Mouse (Mus musculus) cerebellum, adult 18-20 months (tissue): Measurements from ENCODE around the gene Actl6b.

ENCODE experiments used
- DNase-seq, 2 experiments: peaks; one replicate each; pipeline ENCODE4 v3.0.0; 2021

Gene Actl6b

GRCm38 (mm10) chr5:137529221-137529995, 23.9 kb upstream of the Actl6b start:
- DNase-seq: peak; percentile 34 to 49

GRCm38 (mm10) chr5:137530075-137530474, 23.2 kb upstream of the Actl6b start:
- peak in 1 of 2 experiments; percentile 27 for DNase-seq

GRCm38 (mm10) chr5:137530588-137531413, 22.5 kb upstream of the Actl6b start:
- DNase-seq: peak; percentile 58 to 63

GRCm38 (mm10) chr5:137531414-137532130, 21.7 kb upstream of the Actl6b start:
- DNase-seq: peak; percentile 70 to 74

GRCm38 (mm10) chr5:137532131-137532807, 21.0 kb upstream of the Actl6b start:
- DNase-seq: peak; percentile 29 to 53

- no peak for DNase-seq
Measured at GRCm38 (mm10) chr5:137532808-137533116, 20.6 kb upstream of the Actl6b start.

- peak; percentile 98 to 99 for DNase-seq
Measured at GRCm38 (mm10) chr5:137533117-137533827, 20.0 kb upstream of the Actl6b start, which contains the start of the genes Epo and Gnb2. Gene Epo, minus strand, starts transcription at chr5:137533242. Gene Gnb2, minus strand, starts transcription at chr5:137533510.

- no peak for DNase-seq
Measured at GRCm38 (mm10) chr5:137534762-137535161, 18.6 kb upstream of the Actl6b start.

- DNase-seq: no peak
Measured at GRCm38 (mm10) chr5:137535318-137535717, 18.0 kb upstream of the Actl6b start.

- peak in 1 of 2 experiments; percentile 12 for DNase-seq
Measured at GRCm38 (mm10) chr5:137537461-137537860, 15.9 kb upstream of the Actl6b start.

- peak; percentile 68 to 76 for DNase-seq
Measured at GRCm38 (mm10) chr5:137539291-137539801, 14.0 kb upstream of the Actl6b start.

GRCm38 (mm10) chr5:137540991-137541390, 12.3 kb upstream of the Actl6b start:
- DNase-seq: no peak

GRCm38 (mm10) chr5:137541768-137542540, 11.4 kb upstream of the Actl6b start:
- DNase-seq: peak; percentile 74 to 84

GRCm38 (mm10) chr5:137544926-137545325, 8.4 kb upstream of the Actl6b start:
- no peak for DNase-seq

- no peak for DNase-seq
Measured at GRCm38 (mm10) chr5:137545596-137545995, 7.7 kb upstream of the Actl6b start.

GRCm38 (mm10) chr5:137549840-137550239, 3.5 kb upstream of the Actl6b start:
- no peak for DNase-seq

GRCm38 (mm10) chr5:137551119-137551518, 2.2 kb upstream of the Actl6b start:
- peak in 1 of 2 experiments; percentile 54 for DNase-seq

GRCm38 (mm10) chr5:137553000-137553399, 317 bp upstream of the Actl6b start:
- DNase-seq: no peak

- DNase-seq: peak in 1 of 2 experiments; percentile 32
Measured at GRCm38 (mm10) chr5:137553898-137554297, 581 bp downstream of the Actl6b start.

GRCm38 (mm10) chr5:137561556-137561955, 8.2 kb downstream of the Actl6b start:
- no peak for DNase-seq

GRCm38 (mm10) chr5:137562965-137563364, 9.6 kb downstream of the Actl6b start:
- DNase-seq: no peak
